Mouse (Mus musculus): Measurements from ENCODE around the gene Fryl. TPM values are rescaled to one million over a fixed set of nuclear protein-coding genes. Genes with fewer than 3 reads are reported as not detected.

The Fryl gene
- polyA plus RNA-seq, 1 experiment from 2014 or later, result 20.3 TPM

DNA sequence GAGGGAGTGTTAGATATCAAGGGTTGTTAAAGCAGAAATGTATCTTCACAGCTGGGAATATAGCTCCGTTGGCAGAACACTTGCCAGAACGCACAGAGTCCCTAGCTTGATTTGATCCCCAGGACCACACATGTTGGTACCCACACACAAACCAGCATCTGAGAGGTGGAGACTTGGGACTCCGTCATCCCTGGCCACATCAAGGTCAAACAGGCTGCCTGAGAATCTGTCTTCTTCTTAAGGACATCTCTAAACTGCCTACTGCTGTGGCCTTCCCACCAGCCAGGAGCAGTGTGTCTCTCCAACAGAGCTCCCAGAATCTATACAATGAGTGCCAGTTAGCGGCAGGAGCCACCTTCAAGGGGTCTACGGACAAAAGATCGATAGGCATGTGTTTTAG, 47.8 kb downstream of the Fryl start:
- Histone ChIP-seq H3K27me3 (ENCODE audit: control insufficient read depth, insufficient read depth, low read depth, low read length) (no peaks in the 10 kb centered on the region), H3K9me3 (ENCODE audit: control insufficient read depth, low read length) (no peaks in the 10 kb centered on the region), H3K4me3 (ENCODE audit: low read length) (no peak overlapping the region), H3K27ac (ENCODE audit: low read length) (no peak overlapping the region), H3K4me2 (ENCODE audit: low read depth, low read length) (no peak overlapping the region), H3K4me1 (replicated peaks; ENCODE audit: control insufficient read depth, insufficient read depth, low read length) (no peaks in the 10 kb centered on the region), H3K9ac (ENCODE audit: low read length) (no peak overlapping the region), H3K36me3 (ENCODE audit: control insufficient read depth, insufficient read depth, low read length) (no peaks in the 10 kb centered on the region)
- WGBS, result 78% methylated on average over 6 of the region's 6 CpGs
- ATAC-seq (ENCODE audit: low read depth), result no peak

DNA sequence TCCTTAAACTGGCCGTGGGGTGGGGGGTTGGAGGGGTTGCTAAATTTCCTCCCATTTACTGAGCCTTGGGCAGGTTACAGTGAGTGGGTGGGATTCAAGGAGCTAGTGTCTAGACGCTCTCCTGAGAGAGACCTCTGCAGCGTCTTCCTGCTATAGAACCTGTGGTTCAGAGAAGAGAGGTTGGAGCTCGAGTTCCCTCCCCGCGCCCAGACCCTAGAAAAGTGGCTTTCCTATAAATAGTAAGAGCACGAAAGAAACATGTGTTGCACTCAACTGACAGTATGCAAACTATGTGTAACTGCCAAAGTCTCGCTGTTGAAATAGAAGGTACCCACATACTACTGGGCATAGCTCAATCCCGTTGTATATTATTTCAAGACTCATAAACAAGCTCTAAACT, 49.7 kb downstream of the Fryl start:
- Histone ChIP-seq H3K27me3 (ENCODE audit: control insufficient read depth, insufficient read depth, low read depth, low read length) (no peaks in the 10 kb centered on the region), H3K4me2 (ENCODE audit: low read depth, low read length) (no peak overlapping the region), H3K9me3 (ENCODE audit: control insufficient read depth, low read length) (no peaks in the 10 kb centered on the region), H3K36me3 (ENCODE audit: control insufficient read depth, insufficient read depth, low read length) (no peaks in the 10 kb centered on the region), H3K9ac (ENCODE audit: low read length) (no peak overlapping the region), H3K4me1 (replicated peaks; ENCODE audit: control insufficient read depth, insufficient read depth, low read length) (no peaks in the 10 kb centered on the region), H3K27ac (ENCODE audit: low read length) (no peak overlapping the region), H3K4me3 (ENCODE audit: low read length) (no peak overlapping the region)
- no peak for ATAC-seq (ENCODE audit: low read depth)
- 73% methylated on average over 9 of the region's 9 CpGs for WGBS

DNA sequence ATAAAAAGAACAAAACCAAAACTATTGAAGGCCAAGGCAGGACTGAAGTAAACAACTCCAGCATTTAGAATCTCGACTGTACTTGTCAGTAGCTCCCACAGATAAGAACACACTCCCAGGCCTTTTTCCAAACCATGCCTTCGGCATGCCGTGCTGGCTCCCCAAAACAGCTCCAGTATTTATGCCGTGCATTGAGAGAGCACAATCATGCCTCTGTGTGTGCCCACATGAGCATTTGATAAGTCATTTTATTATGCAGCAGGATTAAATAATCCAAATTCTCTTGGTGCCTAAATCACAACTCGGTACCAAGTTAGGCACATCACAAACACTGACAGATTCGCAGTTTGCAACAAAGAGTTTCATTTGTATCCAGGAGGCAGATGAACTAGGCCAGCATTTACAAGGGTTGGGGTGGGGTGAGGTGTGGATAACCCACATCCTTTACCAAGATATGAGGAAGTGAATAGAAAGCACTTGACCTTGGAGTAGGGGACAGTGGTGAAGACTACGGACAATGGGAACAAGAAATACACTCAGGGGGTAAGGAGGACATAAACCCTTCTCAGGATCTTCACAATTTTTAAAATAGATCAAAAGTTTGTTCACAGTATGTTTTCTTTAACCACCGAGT, 50.3 kb downstream of the Fryl start:
- Histone ChIP-seq H3K9me3 (ENCODE audit: control insufficient read depth, low read length) (no peaks in the 10 kb centered on the region), H3K36me3 (ENCODE audit: control insufficient read depth, insufficient read depth, low read length) (no peaks in the 10 kb centered on the region), H3K27ac (ENCODE audit: low read length) (no peak overlapping the region), H3K4me2 (ENCODE audit: low read depth, low read length) (no peak overlapping the region), H3K9ac (ENCODE audit: low read length) (no peak overlapping the region), H3K4me1 (replicated peaks; ENCODE audit: control insufficient read depth, insufficient read depth, low read length) (no peaks in the 10 kb centered on the region), H3K27me3 (ENCODE audit: control insufficient read depth, insufficient read depth, low read depth, low read length) (no peaks in the 10 kb centered on the region), H3K4me3 (ENCODE audit: low read length) (no peak overlapping the region)
- 69% methylated on average over 8 of the region's 8 CpGs for WGBS
- ATAC-seq (ENCODE audit: low read depth), result no peak

DNA sequence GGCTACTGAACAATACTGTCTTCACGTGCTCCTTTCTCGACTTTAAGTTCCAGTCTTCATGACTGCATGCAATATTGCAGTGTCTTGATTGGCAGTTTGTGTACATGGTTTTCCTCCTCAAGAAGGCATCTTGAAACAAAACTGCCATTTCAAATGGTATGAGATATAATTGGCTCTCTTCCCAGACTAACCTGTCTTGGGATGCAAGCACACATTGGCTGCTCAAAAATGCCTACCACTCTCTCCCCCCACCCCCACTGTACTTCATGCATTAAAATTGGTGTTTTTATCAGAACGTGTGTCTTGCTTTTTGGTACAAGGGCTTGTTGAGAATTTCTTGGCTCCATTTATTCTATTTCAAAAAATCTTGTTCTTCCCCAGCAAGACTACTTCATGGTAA, 51.4 kb downstream of the Fryl start:
- Histone ChIP-seq H3K27me3 (ENCODE audit: control insufficient read depth, insufficient read depth, low read depth, low read length) (no peaks in the 10 kb centered on the region), H3K4me2 (ENCODE audit: low read depth, low read length) (no peak overlapping the region), H3K4me3 (ENCODE audit: low read length) (no peak overlapping the region), H3K9me3 (ENCODE audit: control insufficient read depth, low read length) (no peaks in the 10 kb centered on the region), H3K4me1 (replicated peaks; ENCODE audit: control insufficient read depth, insufficient read depth, low read length) (no peaks in the 10 kb centered on the region), H3K9ac (ENCODE audit: low read length) (no peak overlapping the region), H3K36me3 (ENCODE audit: control insufficient read depth, insufficient read depth, low read length) (no peaks in the 10 kb centered on the region), H3K27ac (ENCODE audit: low read length) (no peak overlapping the region)
- 63% methylated on average over 3 of the region's 3 CpGs for WGBS
- ATAC-seq (ENCODE audit: low read depth), result no peak

DNA sequence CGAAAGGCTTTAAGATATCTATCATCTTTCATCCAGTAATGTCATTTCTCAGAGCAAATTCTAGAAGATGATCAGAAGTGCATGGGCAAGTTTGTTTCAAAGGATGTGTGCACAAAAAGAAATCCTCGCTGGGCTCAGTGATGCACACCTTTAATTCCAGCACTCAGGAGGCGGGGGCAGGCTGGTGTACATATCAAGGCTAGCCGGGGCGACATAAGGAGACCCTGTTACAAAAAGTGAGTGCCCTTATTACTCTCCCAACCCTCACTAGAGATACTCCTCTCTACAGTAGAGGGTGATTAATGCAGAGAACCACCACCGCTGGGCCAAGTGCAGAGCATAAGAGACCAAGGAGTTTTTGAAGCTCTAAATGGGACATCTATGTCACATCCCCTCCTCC, 53.9 kb downstream of the Fryl start:
- no peak overlapping the region for H3K27ac ChIP-seq (ENCODE audit: low read length)
- H3K9me3 ChIP-seq (ENCODE audit: control insufficient read depth, low read length), result 0 out of 2 replicates have a peak, but pooled peaks cover 3% of the 10 kb centered on the region
- no peak overlapping the region for H3K4me3 ChIP-seq (ENCODE audit: low read length)
- no peak overlapping the region for H3K4me2 ChIP-seq (ENCODE audit: low read depth, low read length)
- no peak for ATAC-seq (ENCODE audit: low read depth)
- WGBS, result 88% methylated on average over 6 of the region's 6 CpGs
- no peaks in the 10 kb centered on the region for H3K36me3 ChIP-seq (ENCODE audit: control insufficient read depth, insufficient read depth, low read length)
- no peaks in the 10 kb centered on the region for H3K4me1 ChIP-seq (replicated peaks; ENCODE audit: control insufficient read depth, insufficient read depth, low read length)
- no peak overlapping the region for H3K9ac ChIP-seq (ENCODE audit: low read length)
- no peaks in the 10 kb centered on the region for H3K27me3 ChIP-seq (ENCODE audit: control insufficient read depth, insufficient read depth, low read depth, low read length)

DNA sequence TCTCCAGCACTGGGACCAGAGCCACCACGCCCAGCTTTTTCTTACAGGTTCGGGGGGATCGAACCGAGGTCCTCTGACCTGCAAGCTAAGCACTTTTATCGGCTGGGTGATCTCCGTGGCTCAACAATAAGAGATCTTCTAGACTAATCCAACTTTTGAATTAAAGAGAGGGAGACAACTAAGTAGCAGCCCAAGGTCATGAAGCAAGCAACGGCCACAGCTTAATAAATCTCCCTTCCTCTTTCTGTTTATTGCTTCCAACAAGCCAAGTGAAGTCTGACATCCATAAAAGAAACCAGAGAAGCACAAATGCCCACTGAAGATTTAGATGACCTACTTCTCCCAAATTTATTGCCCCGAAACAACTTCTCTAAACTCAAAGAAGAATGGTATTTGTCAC, 54.3 kb downstream of the Fryl start:
- WGBS, result 86% methylated on average over 8 of the region's 8 CpGs
- no peak for ATAC-seq (ENCODE audit: low read depth)

DNA sequence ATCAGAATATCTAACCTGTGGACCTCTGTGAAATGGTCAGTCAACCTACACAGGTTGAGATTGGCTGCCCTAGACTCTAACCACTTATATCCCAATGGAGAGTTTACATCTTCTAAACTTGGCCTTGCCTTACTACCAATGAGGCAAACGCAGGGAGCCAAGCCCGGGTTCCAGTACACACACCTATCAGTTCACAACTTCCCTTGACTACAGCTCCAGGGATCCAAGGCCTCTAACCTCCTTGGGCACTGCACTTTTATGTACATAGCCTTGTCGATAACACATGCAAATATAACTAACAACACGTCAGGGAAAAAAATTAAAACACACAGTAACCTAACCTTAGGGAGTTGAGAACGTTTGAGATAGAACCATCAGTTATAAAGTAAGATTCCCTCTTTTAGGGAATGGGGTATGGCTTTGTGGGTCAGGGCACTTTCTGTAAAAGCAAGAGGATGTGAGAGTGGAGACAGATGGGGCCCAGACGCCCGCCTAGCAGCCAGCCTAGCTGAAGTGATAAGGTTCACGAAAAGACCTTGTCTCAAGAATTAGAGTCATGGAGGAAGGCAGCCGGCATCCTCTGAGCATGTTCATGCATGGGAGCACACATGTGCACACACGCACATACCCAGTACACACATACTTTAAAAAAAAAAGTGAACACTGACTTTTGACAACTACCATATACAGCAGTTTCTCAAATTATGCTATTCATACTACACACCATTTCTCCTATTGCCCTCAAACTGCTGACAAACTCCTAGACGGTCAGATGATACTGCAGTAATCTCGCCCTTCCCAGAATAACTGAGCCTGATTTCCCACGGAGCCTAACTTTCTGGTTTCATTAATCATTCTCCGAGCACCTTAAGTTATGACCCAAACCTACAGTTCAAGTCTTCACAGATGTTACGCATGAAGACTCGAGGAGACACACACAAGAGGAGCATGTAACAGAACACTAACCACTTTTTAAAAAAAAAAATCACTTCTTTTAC, 55.7 kb downstream of the Fryl start:
- no peak for ATAC-seq (ENCODE audit: low read depth)
- Histone ChIP-seq H3K9ac (ENCODE audit: low read length) (no peak overlapping the region), H3K4me2 (ENCODE audit: low read depth, low read length) (no peak overlapping the region), H3K27ac (ENCODE audit: low read length) (no peak overlapping the region), H3K4me3 (ENCODE audit: low read length) (no peak overlapping the region), H3K4me1 (replicated peaks; ENCODE audit: control insufficient read depth, insufficient read depth, low read length) (no peaks in the 10 kb centered on the region), H3K36me3 (ENCODE audit: control insufficient read depth, insufficient read depth, low read length) (no peaks in the 10 kb centered on the region), H3K9me3 (ENCODE audit: control insufficient read depth, low read length) (0 out of 2 replicates have a peak, but pooled peaks cover 3% of the 10 kb centered on the region), H3K27me3 (ENCODE audit: control insufficient read depth, insufficient read depth, low read depth, low read length) (no peaks in the 10 kb centered on the region)
- WGBS, result 66% methylated on average over 16 of the region's 16 CpGs

More for the DNA sequence above, 54.3 kb downstream of the Fryl start:
- Histone ChIP-seq H3K27ac (ENCODE audit: low read length) (no peak overlapping the region), H3K4me2 (ENCODE audit: low read depth, low read length) (no peak overlapping the region), H3K27me3 (ENCODE audit: control insufficient read depth, insufficient read depth, low read depth, low read length) (no peaks in the 10 kb centered on the region), H3K4me3 (ENCODE audit: low read length) (no peak overlapping the region), H3K36me3 (ENCODE audit: control insufficient read depth, insufficient read depth, low read length) (no peaks in the 10 kb centered on the region), H3K4me1 (replicated peaks; ENCODE audit: control insufficient read depth, insufficient read depth, low read length) (no peaks in the 10 kb centered on the region), H3K9ac (ENCODE audit: low read length) (no peak overlapping the region), H3K9me3 (ENCODE audit: control insufficient read depth, low read length) (0 out of 2 replicates have a peak, but pooled peaks cover 3% of the 10 kb centered on the region)

DNA sequence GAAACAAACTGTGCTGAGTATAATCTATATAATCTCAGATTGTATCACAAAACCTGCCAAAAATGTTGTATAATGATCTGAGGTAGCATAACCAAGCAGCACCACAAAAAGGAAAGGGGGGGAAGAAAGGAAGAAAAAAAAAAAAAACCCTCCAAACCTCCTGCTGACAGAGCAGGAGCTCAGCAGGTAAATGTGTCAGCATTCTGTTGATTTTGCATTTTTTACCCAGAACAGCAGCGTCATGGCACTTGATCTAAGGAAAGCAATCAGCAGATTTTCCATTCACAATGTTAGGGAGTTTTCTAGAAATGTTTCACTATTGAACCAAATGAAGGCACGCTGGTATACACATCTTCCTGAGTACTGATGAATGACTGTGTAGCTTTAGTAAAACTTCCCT, 56.8 kb downstream of the Fryl start:
- no peaks in the 10 kb centered on the region for H3K4me1 ChIP-seq (replicated peaks; ENCODE audit: control insufficient read depth, insufficient read depth, low read length)
- no peak overlapping the region for H3K27ac ChIP-seq (ENCODE audit: low read length)
- ATAC-seq (ENCODE audit: low read depth), result no peak
- 0 out of 2 replicates have a peak, but pooled peaks cover 3% of the 10 kb centered on the region for H3K9me3 ChIP-seq (ENCODE audit: control insufficient read depth, low read length)
- no peak overlapping the region for H3K4me2 ChIP-seq (ENCODE audit: low read depth, low read length)
- 71% methylated on average over 2 of the region's 2 CpGs for WGBS
- H3K4me3 ChIP-seq (ENCODE audit: low read length), result no peak overlapping the region
- H3K9ac ChIP-seq (ENCODE audit: low read length), result no peak overlapping the region
- H3K27me3 ChIP-seq (ENCODE audit: control insufficient read depth, insufficient read depth, low read depth, low read length), result no peaks in the 10 kb centered on the region
- H3K36me3 ChIP-seq (ENCODE audit: control insufficient read depth, insufficient read depth, low read length), result peaks cover 3% of the 10 kb centered on the region; the same call in 1 of the 2 replicates

DNA sequence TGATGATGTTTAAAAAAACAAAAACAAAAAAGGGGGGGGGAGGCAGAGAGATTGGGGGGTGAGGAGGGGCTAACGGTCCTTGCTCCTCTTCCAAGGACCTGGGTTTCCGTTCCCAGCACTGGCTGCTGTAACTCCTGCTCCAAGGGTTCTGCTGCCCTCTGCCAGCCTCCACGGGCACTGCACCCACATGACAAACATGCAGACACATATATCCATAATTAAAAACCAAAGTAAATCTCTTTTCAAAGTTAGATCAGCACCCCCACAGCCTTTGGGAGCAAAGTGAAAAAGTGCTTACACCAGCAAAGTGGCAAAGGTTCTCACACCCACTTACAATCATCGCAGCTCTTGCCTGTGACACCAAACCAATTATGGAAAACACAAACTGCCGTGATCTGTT, 57.7 kb downstream of the Fryl start:
- no peak for ATAC-seq (ENCODE audit: low read depth)
- WGBS, result 95% methylated on average over 5 of the region's 5 CpGs
- Histone ChIP-seq H3K9ac (ENCODE audit: low read length) (no peak overlapping the region), H3K27ac (ENCODE audit: low read length) (no peak overlapping the region), H3K4me2 (ENCODE audit: low read depth, low read length) (no peak overlapping the region), H3K36me3 (ENCODE audit: control insufficient read depth, insufficient read depth, low read length) (peaks cover 3% of the 10 kb centered on the region; the same call in 1 of the 2 replicates), H3K27me3 (ENCODE audit: control insufficient read depth, insufficient read depth, low read depth, low read length) (no peaks in the 10 kb centered on the region), H3K4me3 (ENCODE audit: low read length) (no peak overlapping the region), H3K4me1 (replicated peaks; ENCODE audit: control insufficient read depth, insufficient read depth, low read length) (peaks cover 4% of the 10 kb centered on the region; the same call in 1 of the 2 replicates), H3K9me3 (ENCODE audit: control insufficient read depth, low read length) (0 out of 2 replicates have a peak, but pooled peaks cover 3% of the 10 kb centered on the region)
